Mouse (Mus musculus) testis, adult 2 months (tissue): ENCODE results near the gene Cdc34b. TPM values are rescaled to one million over a fixed set of nuclear protein-coding genes. Genes with fewer than 3 reads are reported as not detected.

ENCODE experiments used
- H3K27ac ChIP-seq: fragments of 200-500 bp; 2 replicates; pipeline ENCODE4 v1.5.1; 2012; ENCODE audit warnings: low read depth, low read length; ENCODE audit not compliant: control insufficient read depth, insufficient read depth
- H3K27me3 ChIP-seq: fragments of 200-500 bp; 2 replicates; pipeline ENCODE4 v1.6.1; 2012; ENCODE audit warnings: mild to moderate bottlenecking, low read length, moderate library complexity; ENCODE audit not compliant: control insufficient read depth, insufficient read depth
- H3K36me3 ChIP-seq: fragments of 200-500 bp; 2 replicates; pipeline ENCODE4 v1.6.1; 2012; ENCODE audit warnings: mild to moderate bottlenecking, low read length; ENCODE audit not compliant: control insufficient read depth, insufficient read depth
- H3K4me1 ChIP-seq: fragments of 200-500 bp; 2 replicates; pipeline ENCODE4 v1.6.1; 2012; ENCODE audit warnings: low read length; ENCODE audit not compliant: control insufficient read depth, insufficient read depth
- H3K4me3 ChIP-seq: fragments of 200-500 bp; 2 replicates; pipeline ENCODE4 v1.5.1; 2012; ENCODE audit warnings: low read depth, mild to moderate bottlenecking, low read length, moderate library complexity, mixed read lengths; ENCODE audit not compliant: control insufficient read depth
- CTCF ChIP-seq: fragments of 200-500 bp; IDR thresholded peaks from 2 replicates; pipeline ENCODE4 v1.5.1; 2012; ENCODE audit warnings: low read depth, mild to moderate bottlenecking, inconsistent platforms, low read length, moderate library complexity; ENCODE audit not compliant: control insufficient read depth, insufficient read depth, insufficient replicate concordance
- POLR2A ChIP-seq: fragments of 200-500 bp; IDR thresholded peaks from 2 replicates; pipeline ENCODE4 v1.6.1; 2012; ENCODE audit warnings: low read depth, mild to moderate bottlenecking, inconsistent platforms, low read length, moderate library complexity; ENCODE audit not compliant: control insufficient read depth
- polyA plus RNA-seq: library from polyadenylated mRNA; depleted of rRNA; stranded (reverse); fragments of >200 nt; gene quantifications from 2 replicates; pipeline ENCODE4 v1.2.3, GENCODE M21; 2012; rRNA removed

The Cdc34b gene
- polyA plus RNA-seq, 1 experiment = 1.2 TPM

GRCm38 (mm10) chr11:94772363-94773055 lies 30.9 kb downstream of the Cdc34b start:
- TF ChIP-seq CTCF = no peak
- no peak for TF ChIP-seq POLR2A
- Histone ChIP-seq H3K4me1 (no peaks in the 10 kb centered on the region), H3K27ac (no peak overlapping the region), H3K36me3 (no peaks in the 10 kb centered on the region), H3K27me3 (no peaks in the 10 kb centered on the region), H3K4me3 (no peak overlapping the region)

DNA sequence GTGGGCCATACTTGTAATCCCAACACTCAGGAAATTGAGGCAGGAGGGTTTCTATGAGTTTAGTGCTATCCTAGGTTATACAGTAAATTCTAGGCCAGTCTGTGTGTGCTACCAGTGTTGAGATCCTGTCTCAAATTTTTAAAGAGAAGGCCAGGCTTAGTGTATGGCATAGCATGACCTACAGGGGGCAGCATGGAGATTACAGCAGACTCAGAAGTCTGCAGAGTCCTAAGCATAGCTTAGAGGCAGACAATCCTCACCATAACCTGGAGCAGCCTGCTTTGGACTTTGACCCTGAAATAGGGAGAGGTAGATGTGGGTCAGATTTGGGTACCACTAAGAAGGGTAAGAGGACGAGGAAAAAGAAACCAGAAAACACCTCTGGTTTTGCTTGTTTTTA lies 32.3 kb downstream of the Cdc34b start:
- no peaks in the 10 kb centered on the region for H3K36me3 ChIP-seq
- no peak overlapping the region for H3K27ac ChIP-seq
- no peaks in the 10 kb centered on the region for H3K27me3 ChIP-seq
- no peaks in the 10 kb centered on the region for H3K4me1 ChIP-seq
- no peak overlapping the region for H3K4me3 ChIP-seq
- TF ChIP-seq CTCF = no peak
- TF ChIP-seq POLR2A = no peak

GRCm38 (mm10) chr11:94774887-94775497 lies 33.4 kb downstream of the Cdc34b start:
- Histone ChIP-seq H3K36me3 (no peaks in the 10 kb centered on the region), H3K27ac (no peak overlapping the region), H3K4me3 (no peak overlapping the region), H3K27me3 (no peaks in the 10 kb centered on the region), H3K4me1 (no peaks in the 10 kb centered on the region)
- TF ChIP-seq POLR2A (no peak), CTCF (no peak)

GRCm38 (mm10) chr11:94782603-94783002 lies 41.0 kb downstream of the Cdc34b start, which contains the start of gene Tmem92:
Gene Tmem92, minus strand, starts transcription at chr11:94782703.
- Histone ChIP-seq H3K27me3 (no peaks in the 10 kb centered on the region), H3K27ac (no peak within 1 kb of the TSS), H3K4me3 (no peak within 1 kb of the TSS), H3K4me1 (no peaks in the 10 kb centered on the region), H3K36me3 (no peaks in the 10 kb centered on the region)
- TF ChIP-seq CTCF (no peak), POLR2A (no peak)

- no peaks in the 10 kb centered on the region for H3K36me3 ChIP-seq
- H3K4me1 ChIP-seq = no peaks in the 10 kb centered on the region
Measured at GRCm38 (mm10) chr11:94785247-94785646, 43.7 kb downstream of the Cdc34b start.

GRCm38 (mm10) chr11:94791700-94792099 lies 50.1 kb downstream of the Cdc34b start:
- Histone ChIP-seq H3K27me3 (no peaks in the 10 kb centered on the region), H3K4me3 (no peak overlapping the region), H3K36me3 (no peaks in the 10 kb centered on the region), H3K27ac (no peak overlapping the region), H3K4me1 (no peaks in the 10 kb centered on the region)
- no peak for TF ChIP-seq CTCF
- no peak for TF ChIP-seq POLR2A

More at GRCm38 (mm10) chr11:94785247-94785646, 43.7 kb downstream of the Cdc34b start:
- no peak overlapping the region for H3K27ac ChIP-seq
- no peaks in the 10 kb centered on the region for H3K27me3 ChIP-seq
- TF ChIP-seq POLR2A (no peak), CTCF (peak; percentile 69; the same call in 1 of the 2 replicates)
- no peak overlapping the region for H3K4me3 ChIP-seq

Other genes starting within 250 kb of the Cdc34b start
- gene Epn3, start 241.8 kb upstream of the Cdc34b start, polyA plus RNA-seq = 1.7 and 1.8 TPM in 2 replicates
- 193 and 197 TPM in 2 replicates for gene Mycbpap, start 220.0 kb upstream of the Cdc34b start, polyA plus RNA-seq
- gene Rsad1, start 192.5 kb upstream of the Cdc34b start, polyA plus RNA-seq = 5.1 and 5.4 TPM in 2 replicates
- gene Chad, start 176.7 kb upstream of the Cdc34b start, polyA plus RNA-seq = 0.14 TPM in 1 of 2 replicates, not detected in the other
- 7.0 and 8.3 TPM in 2 replicates for gene Acsf2, start 139.9 kb upstream of the Cdc34b start, polyA plus RNA-seq
- 75.9 and 78.0 TPM in 2 replicates for gene Lrrc59, start 112.0 kb upstream of the Cdc34b start, polyA plus RNA-seq
- gene Mrpl27, start 88.0 kb upstream of the Cdc34b start, polyA plus RNA-seq = 24.0 and 24.2 TPM in 2 replicates
- 3.9 and 4.2 TPM in 2 replicates for gene Eme1, start 87.8 kb upstream of the Cdc34b start, polyA plus RNA-seq
- gene Xylt2, start 64.3 kb upstream of the Cdc34b start, polyA plus RNA-seq = 3.3 and 3.4 TPM in 2 replicates
- not detected in 2 replicates for gene Gm11541, start 37.3 kb upstream of the Cdc34b start, polyA plus RNA-seq
- not detected in 2 replicates for gene Tmem92, start 40.9 kb downstream of the Cdc34b start, polyA plus RNA-seq
- gene Col1a1, start 194.4 kb downstream of the Cdc34b start, polyA plus RNA-seq = 14.3 and 18.0 TPM in 2 replicates
- gene Hils1, start 225.8 kb downstream of the Cdc34b start, polyA plus RNA-seq = 1,028 and 1,102 TPM in 2 replicates
- gene Sgca, start 234.5 kb downstream of the Cdc34b start, polyA plus RNA-seq = 27.5 and 33.7 TPM in 2 replicates
- 14.6 and 15.0 TPM in 2 replicates for gene Ppp1r9b, start 249.3 kb downstream of the Cdc34b start, polyA plus RNA-seq